Mouse (Mus musculus) adipocyte (in vitro differentiated cells): ENCODE data around the gene Ice2.
A peak's percentile ranks its signal among the peaks of the same experiment; 100 is the strongest.

Source experiments
- DNase-seq: peaks from one replicate; pipeline ENCODE4 v3.0.0-alpha.2; 2016; ENCODE audit warnings: low spot score

Ice2 gene

DNA sequence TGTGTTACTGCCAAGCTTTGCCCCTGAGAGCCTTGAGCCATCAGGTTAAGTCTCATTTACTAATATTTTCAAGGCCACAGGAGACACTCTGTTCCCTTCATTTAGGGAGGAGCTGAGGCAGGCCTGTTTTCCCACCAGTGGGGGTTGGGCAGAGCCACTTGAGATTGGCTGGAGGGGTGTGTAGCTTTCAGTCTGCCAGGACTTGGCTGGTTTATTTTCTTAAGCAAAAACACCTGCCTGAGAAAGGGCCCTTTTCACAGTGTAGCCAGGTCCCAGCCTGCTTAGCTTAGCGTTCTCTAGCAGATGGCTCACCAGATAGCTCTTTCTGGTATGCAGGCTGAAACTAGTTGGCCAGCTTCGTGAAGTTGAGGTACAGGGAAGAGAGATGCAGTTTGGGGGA is 61.3 kb downstream of the Ice2 start:
- peak; percentile 71 for DNase-seq

DNA sequence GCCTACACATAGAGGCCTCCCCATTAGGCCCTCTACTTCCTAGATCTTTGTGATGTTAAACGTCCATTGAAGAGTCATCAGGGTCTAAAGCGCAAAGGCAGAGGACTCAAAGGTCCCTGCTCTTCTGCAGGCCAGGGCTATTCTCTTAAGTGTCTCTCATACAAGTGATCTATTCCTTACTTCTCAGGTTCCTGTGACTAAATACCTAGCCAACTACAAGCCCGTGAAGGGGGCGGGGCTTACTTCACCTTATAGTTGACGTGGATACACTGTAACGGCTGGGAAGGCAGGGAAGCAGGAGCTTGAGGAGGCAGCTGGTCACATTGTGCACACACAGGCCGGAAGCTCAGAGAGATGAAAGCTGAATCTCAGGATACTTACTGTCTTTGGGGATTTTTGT is 62.2 kb downstream of the Ice2 start:
- DNase-seq = no peak

DNA sequence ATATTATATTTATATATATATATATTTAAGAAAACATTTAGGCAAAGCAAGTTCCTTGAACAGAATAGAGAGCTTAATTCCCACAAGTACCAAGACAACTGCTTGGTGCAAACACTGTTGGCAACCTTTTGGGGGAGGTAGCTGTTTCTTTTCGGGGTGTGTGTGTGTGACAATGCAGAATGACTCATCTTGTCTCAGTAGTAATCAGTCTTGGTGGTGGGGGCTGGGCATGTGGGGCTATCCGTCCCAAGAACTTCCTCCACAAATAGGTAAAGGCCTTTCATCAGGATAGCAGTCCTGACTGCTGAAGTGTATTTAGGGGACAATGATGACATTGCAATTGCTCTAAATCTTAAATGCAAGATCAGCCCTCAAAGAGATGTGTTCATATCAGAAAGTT is 65.3 kb downstream of the Ice2 start:
- no peak for DNase-seq

DNA sequence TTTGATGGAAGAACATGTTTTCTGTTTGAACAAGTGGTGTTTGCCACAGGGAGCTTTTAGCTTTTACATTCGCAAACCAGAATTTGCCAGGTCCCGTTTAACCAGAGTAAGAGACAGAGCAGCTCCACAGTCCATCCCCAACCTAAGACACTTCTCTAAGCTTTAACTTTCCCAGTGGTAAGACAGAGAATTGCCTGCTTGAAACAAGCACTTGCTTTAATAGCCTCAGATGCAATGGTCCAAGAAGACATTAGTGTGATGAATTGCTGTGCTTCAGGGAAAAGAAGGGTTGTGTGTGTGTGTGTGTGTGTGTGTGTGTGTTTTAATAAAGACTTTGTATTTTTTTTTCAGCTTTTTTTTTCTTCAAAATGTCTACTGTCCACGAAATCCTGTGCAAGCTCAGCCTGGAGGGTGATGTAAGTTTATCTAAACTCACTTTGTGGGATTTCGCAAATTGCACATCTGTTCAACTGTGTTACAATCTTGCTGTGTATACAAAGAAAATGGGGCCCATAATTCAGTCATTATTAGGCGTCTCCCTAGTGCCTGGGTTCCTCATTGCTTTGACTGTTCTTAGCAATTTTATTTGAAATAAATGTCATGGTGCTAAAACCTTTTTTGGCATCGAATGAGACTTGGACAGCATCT is 66.5 kb downstream of the Ice2 start:
- DNase-seq = peak; percentile 33

DNA sequence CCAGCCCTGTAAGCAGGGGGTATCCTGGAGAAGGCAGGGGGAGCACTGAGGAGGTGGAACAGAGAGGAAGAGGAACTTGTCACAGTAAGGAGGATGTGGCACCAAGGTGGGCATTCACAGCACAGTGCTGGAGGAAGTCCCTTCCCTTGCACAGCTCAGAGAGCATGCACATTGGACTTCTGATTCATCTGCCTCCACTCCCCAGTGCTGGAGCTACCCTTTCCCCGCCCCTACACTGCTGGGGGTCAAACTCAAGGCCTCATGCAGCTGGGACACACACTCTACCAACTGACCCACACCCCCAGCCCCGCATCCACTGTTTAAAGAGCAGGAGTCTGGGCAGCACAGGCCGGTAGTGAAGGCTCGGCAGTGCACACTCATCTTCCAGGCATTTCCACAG is 68.4 kb downstream of the Ice2 start:
- no peak for DNase-seq

DNA sequence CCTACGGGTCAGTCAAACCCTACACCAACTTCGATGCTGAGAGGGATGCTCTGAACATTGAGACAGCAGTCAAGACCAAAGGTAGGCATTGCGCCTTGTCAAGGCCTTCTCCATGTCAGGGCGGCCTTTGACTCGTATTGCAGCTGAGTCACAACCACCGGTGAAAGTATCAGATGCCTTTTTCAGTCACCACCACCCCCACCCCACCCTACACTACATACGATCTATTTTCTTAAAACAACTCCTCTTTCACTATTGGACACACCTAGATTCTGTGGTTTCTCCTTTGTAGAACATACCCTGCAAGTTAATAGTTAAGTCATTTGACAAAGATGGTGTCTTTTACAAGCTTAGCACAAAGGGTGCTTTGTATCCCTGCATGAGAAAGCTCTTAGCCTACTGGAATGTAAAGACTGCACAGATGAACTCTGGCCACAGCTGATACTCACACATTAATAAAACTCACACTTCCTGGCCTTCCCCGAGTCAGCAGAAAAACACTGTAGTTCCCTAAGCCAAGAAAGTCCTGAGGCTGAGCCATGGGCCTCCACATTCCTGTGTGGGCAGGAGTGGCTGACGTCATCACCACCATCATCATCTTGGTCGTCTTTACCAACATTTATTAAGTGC is 69.7 kb downstream of the Ice2 start:
- peak; percentile 45 for DNase-seq

DNA sequence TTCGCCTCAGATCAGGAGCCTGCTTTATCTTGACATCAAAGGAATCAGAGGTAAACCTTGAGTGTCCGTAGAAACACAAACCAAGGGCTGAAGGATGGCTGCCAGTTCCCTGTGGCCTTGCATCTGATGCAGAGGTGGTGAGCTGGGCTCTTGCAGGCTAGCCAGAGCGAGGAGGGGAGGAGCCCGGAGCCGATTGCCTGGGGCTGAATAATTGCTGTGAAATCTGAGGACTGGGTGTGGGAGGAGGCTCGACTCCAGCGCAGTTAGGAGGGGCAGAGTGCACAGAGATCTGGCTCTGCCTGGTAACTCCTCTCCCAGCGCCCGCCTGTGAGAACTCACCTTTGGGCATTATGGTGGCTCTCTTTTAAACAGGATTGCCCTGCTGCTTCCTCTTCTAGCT is 71.3 kb downstream of the Ice2 start:
- peak; percentile 79 for DNase-seq

DNA sequence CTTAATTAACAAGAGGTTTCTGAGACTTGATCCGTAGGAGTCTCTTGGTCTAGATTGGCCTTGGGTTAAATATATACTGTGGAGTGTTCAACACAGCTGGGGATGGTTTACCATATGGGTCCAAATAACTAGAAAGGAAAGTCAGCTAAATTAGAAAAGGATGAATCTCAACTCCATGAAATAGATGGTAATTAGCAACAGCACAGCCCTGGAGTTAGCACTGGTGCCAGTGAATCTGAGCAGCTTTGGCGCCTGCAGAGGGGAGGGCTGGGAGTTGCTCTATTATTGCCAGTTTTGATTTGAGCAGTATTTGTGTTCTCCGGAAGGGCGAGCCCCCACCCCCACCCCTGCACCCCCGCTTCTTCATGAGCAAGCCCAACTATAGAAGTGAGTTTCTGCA is 72.7 kb downstream of the Ice2 start:
- DNase-seq = no peak

DNA sequence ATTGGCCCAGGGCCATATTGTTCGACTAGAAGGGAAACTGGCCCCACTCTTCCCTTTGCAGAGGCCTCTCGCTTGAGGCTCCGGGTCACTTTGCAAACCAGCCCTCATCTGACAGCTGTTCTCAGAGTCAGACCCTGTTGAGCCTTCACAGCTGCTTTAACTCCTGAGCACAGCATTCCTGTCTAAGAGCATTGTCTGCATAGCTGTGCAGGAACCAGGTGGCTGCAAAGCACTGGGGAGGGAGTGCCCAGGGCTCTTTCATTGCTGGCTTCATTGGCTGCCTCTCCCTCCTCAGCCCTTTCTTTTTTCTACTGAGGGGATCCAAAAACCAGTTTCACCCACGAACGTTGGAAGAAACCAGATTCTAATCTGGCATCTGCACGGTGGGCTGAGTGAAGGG is 73.2 kb downstream of the Ice2 start:
- no peak for DNase-seq

DNA sequence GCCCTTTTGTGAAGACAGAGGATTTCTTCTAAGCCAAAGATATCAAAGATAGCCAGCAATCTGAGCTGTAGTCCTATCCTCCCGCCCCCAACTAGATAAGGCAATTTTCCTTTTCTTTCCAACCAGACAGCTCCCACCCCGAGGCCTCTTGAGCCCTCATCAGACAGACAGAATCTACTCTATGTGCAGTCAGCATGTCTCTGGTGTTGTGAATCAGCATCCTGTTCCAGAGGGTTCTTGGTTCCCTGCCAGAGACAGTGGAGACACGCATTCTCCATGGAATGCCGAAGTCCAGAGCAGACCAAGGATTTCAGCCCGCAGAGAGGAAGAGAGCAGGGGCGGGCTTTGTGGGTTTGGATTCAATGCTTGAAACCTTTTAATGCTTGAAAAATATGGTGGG is 75.0 kb downstream of the Ice2 start:
- DNase-seq = peak; percentile 72

DNA sequence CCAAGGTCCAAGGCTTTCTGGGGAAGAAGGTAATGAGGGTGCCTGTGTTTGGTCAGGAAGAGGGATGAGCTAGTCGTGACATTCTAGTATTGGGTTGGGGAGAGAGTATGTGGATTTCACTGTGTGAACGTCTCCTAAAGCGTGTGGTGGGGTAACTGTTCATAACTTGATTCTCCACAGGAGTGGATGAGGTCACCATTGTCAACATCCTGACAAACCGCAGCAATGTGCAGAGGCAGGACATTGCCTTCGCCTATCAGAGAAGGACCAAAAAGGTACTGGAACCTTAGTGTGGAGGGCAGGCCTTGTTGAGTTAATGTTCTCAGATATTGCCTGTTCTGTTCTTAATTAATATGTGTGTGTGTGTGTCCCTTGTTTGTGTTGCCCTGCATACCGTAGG is 78.2 kb downstream of the Ice2 start:
- no peak for DNase-seq

DNA sequence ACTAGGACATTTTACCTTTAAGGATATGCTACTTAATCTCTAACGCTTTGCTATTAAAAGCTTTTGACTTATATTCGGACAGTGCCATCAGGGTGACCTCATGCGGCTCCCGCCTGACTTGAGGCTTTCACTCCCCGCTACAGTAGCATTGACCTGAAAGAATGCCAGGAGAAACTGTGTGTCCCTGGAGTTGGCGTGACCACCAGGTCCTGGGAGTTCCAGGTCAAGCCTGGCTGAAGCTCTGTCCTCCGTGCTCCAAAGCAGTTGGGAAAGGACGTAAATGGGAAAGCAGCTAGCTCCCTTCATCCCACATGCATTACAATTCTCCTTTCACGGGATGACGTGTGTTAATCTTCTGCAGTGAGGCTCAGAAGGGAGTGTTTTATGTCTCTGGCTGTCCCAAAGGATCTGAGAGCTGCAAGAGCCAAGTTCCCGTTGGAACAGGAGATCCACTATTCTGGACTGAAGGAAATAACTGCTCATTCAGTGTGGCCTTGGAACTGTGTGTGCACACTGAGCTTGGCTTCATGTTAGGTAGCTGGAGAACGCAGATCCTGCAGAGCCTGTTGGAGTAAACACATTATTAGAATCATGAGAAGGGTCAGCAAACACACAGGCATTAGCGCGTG is 79.6 kb downstream of the Ice2 start:
- DNase-seq = peak; percentile 33

DNA sequence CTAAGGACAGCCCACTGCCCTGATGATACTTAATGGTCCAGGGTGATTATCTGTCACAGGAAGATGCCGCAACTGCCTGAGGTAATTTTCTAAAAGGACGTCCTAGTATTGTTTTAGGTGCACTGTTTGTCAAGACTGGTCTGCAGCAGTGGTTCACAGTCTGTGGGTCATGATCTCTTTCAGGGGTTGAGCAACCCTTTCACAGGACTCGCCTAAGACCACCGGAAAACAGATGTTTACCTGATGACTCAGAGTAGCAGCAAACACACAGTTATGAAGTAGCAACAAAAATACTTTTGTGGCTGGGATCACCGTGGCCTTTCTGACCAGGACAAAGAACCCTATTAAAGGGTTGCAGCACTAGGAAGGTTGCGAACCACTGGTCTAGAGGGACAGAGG is 80.1 kb downstream of the Ice2 start:
- DNase-seq = no peak

DNA sequence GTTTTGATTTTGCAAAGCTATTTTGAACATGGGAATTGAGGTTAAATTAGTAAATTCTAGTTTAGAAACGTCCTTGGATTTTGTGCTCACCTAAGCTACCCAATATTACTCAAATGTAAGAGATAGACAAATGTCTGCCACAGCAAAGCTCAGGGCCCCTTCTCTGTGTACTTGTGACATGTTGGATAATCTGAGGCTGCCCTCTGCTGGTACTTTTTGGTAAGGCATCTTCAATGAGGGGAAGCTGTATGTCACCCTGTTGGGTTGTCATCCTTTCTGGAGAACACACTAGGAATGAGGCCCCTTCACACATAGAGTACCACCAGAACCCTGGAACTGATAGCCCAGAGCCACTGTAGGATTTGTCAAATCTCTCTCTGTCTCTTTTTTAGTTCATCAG is 82.6 kb downstream of the Ice2 start:
- DNase-seq = peak; percentile 87
